In genomic region chrX:111462833-111463564, GRCm38 (mm10) we compare ENCODE assay signal across 7 mouse cellular contexts.
DNase-seq lines count a peak whose midpoint lies in the region; ATAC-seq and TF ChIP-seq lines count a peak whose summit lies in the region.

No protein-coding gene starts in this region.

- H3K9ac ChIP-seq in intestine, embryonic 15.5 days, result peak overlapping the region; percentile 56
- H3K9ac ChIP-seq in midbrain, embryonic 11.5 days (ENCODE audit: low read length), result peak overlapping the region; percentile 67

- peak overlapping the region; percentile 59 for H3K4me2 ChIP-seq in intestine, embryonic 15.5 days (replicated peaks)
- H3K4me2 ChIP-seq in midbrain, embryonic 11.5 days, result peak overlapping the region; percentile 45

- H3K27me3 ChIP-seq in intestine, embryonic 15.5 days (replicated peaks), result no peaks in the 10 kb centered on the region
- H3K27me3 ChIP-seq in midbrain, embryonic 11.5 days (ENCODE audit: control insufficient read depth, insufficient read depth, low read length), result no peaks in the 10 kb centered on the region
- H3K27me3 ChIP-seq in small intestine, adult 2 months (ENCODE audit: control insufficient read depth, insufficient read depth, low read length), result no peaks in the 10 kb centered on the region

- H3K36me3 ChIP-seq in intestine, embryonic 15.5 days, result no peaks in the 10 kb centered on the region
- H3K36me3 ChIP-seq in midbrain, embryonic 11.5 days (ENCODE audit: control insufficient read depth, insufficient read depth, low read length), result no peaks in the 10 kb centered on the region
- no peaks in the 10 kb centered on the region for H3K36me3 ChIP-seq in small intestine, adult 2 months (ENCODE audit: control insufficient read depth, insufficient read depth, low read length)

- H3K9me3 ChIP-seq in intestine, embryonic 15.5 days, result no peaks in the 10 kb centered on the region
- no peaks in the 10 kb centered on the region for H3K9me3 ChIP-seq in midbrain, embryonic 11.5 days (ENCODE audit: control insufficient read depth, low read length)

- TF ChIP-seq CTCF in small intestine, adult 2 months (IDR thresholded peaks at IDR 0.05; ENCODE audit: extremely low read depth, insufficient read length, insufficient replicate concordance, low read depth, low read length), result no peak

- H3K4me3 ChIP-seq in intestine, embryonic 15.5 days (replicated peaks), result peak overlapping the region; percentile 57
- H3K4me3 ChIP-seq in midbrain, embryonic 11.5 days (ENCODE audit: low read depth, low read length), result peak overlapping the region; percentile 59
- H3K4me3 ChIP-seq in small intestine, adult 2 months (ENCODE audit: low read depth, low read length), result peak overlapping the region; percentile 64

- WGBS in intestine, embryonic 15.5 days, result 11% methylated on average over 42 of the region's 72 CpGs
- WGBS in midbrain, embryonic 11.5 days, result 15% methylated on average over 34 of the region's 72 CpGs
- WGBS in small intestine, adult 2 months, result 12% methylated on average over 34 of the region's 72 CpGs

- H3K27ac ChIP-seq in intestine, embryonic 15.5 days, result peak overlapping the region; percentile 74
- H3K27ac ChIP-seq in midbrain, embryonic 11.5 days (ENCODE audit: low read depth, low read length), result peak overlapping the region; percentile 45; the same call in 1 of the 2 replicates
- H3K27ac ChIP-seq in small intestine, adult 2 months (ENCODE audit: insufficient read depth, low read depth, low read length), result no peak overlapping the region

- ATAC-seq in frontal cortex, adult (ENCODE audit: low TSS enrichment), result peak; percentile 91
- ATAC-seq in intestine, embryonic 15.5 days, result peak; percentile 93
- ATAC-seq in midbrain, embryonic 11.5 days (ENCODE audit: low FRiP score), result peak; percentile 94

- no peak for TF ChIP-seq POLR2A in small intestine, adult 2 months (IDR thresholded peaks at IDR 0.05; ENCODE audit: low read depth, low read length)

- DNase-seq in adrenal gland, adult 18-20 months (ENCODE audit: low spot score in 2 of 2), result peak; percentile 12 to 21
- peak; percentile 44 for DNase-seq in cerebellum, adult 8-10 months
- DNase-seq in left cerebral cortex, postnatal 4 days, result peak; percentile 78
- DNase-seq in midbrain, embryonic 11.5 days (ENCODE audit: low spot score, missing footprints), result peak; percentile 92

- H3K4me1 ChIP-seq in intestine, embryonic 15.5 days (replicated peaks), result no peaks in the 10 kb centered on the region
- H3K4me1 ChIP-seq in midbrain, embryonic 11.5 days (ENCODE audit: control insufficient read depth, insufficient read depth, low read length), result no peaks in the 10 kb centered on the region
- H3K4me1 ChIP-seq in small intestine, adult 2 months (ENCODE audit: control insufficient read depth, insufficient read depth, insufficient read length, low read length), result no peaks in the 10 kb centered on the region

- intact Hi-C loops in left cerebral cortex, postnatal 4 days (cut with DNase I), result no loop called here

Comparison
In these comparisons a context has a peak if more than half of its experiments do, and no peak if none do; other contexts are left out.
1. DNase-seq: peak in every context shown above with its lines; median percentile 92 in midbrain, embryonic 11.5 days; 78 in left cerebral cortex, postnatal 4 days; 44 in cerebellum, adult 8-10 months; 16 in adrenal gland, adult 18-20 months.